Mouse (Mus musculus): ENCODE data around the gene Efna1.

DNA sequence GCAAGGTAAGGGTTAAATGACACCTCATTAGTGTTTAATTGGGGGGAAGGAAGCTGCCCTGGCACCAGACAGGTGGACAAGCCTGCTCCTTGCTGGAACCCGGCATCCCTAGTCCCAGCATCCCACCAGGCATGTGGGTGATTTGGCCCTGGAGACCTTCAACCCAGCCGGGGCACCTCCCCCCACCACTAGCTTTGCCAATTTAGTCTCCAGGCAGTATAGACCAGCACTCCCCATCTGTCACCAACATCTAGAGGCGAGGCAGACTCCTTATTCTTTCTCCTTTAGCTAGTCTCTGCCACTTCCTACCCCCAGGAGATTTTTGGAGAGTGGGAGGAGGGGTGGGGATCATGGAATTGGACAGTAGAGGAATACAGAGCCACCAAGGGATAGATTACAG lies 49.4 kb upstream of the Efna1 start:
- TF ChIP-seq CTCF (IDR thresholded peaks at IDR 0.05) (no peak), EP300 (IDR thresholded peaks at IDR 0.05) (no peak)
